Mouse (Mus musculus) frontal cortex, adult (tissue): Measurements from ENCODE around the gene Pbx1.

ENCODE experiments used
- ATAC-seq: cut with Nextera tagmentation; 2 replicates; pipeline ENCODE4 v1.9.2; 2017; ENCODE audit warnings: mild to moderate bottlenecking, moderate library complexity, mixed read lengths; ENCODE audit not compliant: low TSS enrichment

Gene Pbx1

DNA sequence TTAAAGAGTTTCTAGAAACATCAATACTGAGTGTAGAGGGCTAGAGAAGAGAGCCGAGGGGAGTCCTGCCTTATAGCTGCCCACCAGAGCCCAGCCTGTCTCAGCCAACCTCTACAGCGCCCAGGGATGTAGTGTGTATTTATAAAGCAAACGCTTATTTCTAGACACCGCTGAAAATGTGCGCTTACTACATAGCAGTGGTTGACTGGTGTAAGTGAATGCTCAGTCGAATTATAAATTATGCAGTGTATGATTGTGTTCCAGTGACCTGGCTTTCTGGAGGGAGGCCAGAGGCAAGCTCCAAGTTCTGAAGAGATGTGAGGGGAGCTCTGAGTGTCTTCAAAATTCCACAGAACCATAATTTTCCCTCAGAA, 352.7 kb downstream of the Pbx1 start:
- peak; percentile 67 for ATAC-seq

DNA sequence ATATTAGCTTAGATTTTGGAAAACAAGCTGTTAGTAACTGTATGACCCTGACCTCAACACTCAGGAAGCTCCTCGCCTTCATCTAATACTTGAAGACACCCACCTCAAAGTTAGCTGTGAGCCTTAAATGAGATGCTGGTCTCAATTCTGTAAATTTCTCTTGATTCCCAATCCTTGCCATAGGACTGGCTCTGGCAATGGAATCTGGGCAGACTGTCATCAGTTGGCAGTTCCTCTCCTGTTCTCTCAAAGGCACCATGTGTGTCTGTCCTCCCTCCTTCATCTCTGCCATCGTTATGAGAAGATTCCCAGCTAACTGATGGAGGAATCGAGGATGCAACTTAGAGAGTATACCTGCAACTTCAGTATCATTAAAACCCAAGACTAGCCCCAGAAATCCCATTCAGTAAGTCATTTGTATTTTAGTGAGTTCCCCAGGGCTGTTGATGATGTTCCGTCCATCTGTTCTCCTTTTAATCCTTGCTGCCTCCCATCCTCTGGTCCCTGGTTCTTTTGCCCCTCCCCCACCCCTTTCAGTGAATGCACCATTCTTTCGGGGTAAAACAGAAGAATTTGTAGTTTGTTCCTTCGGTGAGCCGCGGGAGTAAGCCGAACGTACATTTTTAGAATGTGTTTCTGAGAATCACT, 353.2 kb downstream of the Pbx1 start:
- peak; percentile 31; the same call in 1 of the 2 replicates for ATAC-seq

DNA sequence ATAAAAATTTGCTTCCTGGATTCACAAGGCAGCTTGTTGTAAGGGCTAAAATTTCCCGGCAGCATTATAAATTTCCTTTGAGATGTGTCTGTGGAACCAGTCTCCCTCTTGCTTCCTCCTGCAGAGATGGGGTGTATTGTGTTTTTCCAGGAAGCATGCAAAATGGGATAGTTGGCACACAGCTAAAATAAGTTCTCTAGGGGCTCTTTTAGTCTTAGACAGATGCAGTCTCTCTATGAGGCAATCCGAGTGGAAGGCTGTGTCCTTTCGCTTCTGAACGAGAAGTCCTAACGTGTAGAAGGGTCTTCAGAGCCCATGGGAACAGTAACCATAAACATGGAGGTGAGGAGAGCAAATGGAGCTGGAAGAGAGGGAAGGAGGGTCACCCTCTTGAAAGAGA, 360.1 kb downstream of the Pbx1 start:
- no peak for ATAC-seq

GRCm38 (mm10) chr1:168070273-168070910, 361.7 kb downstream of the Pbx1 start:
- ATAC-seq, result no peak

GRCm38 (mm10) chr1:168069740-168070139, 362.3 kb downstream of the Pbx1 start:
- no peak for ATAC-seq
